Mouse (Mus musculus): ENCODE results near the gene Fbrs.
A peak's percentile ranks its signal among the peaks of the same experiment; 100 is the strongest.
"Not testable (repeated sequence)": the region's sequence is repeated elsewhere in the genome, so short reads cannot be mapped to it uniquely, and the experiment has no call there.

Gene Fbrs

GRCm38 (mm10) chr7:127478635-127479317 lies at the start of gene Fbrs:
TSS of gene Fbrs (plus strand) at chr7:127479199.
- DNase-seq (ENCODE audit: low read depth, low spot score) = peak; percentile 96

DNA sequence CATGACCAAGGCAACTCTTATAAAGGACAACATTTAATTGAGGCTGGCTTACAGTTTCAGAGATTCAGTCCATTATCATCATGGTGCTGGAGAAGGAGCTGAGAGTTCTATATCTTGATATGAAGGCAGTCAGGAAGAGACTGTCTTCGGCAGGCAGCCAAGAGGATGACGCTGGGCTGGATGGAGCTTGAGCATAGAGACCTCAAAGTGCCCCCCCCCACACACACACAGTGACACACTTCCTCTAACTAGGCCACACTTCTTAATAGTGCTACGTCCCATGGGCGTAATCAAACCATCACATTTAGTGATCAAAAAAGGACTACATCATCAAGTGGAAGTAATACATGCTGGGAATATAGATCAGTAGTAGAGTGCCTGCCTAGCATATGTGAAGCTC lies 43.8 kb upstream of the Fbrs start:
- DNase-seq (ENCODE audit: low read depth, low spot score) = no peak

DNA sequence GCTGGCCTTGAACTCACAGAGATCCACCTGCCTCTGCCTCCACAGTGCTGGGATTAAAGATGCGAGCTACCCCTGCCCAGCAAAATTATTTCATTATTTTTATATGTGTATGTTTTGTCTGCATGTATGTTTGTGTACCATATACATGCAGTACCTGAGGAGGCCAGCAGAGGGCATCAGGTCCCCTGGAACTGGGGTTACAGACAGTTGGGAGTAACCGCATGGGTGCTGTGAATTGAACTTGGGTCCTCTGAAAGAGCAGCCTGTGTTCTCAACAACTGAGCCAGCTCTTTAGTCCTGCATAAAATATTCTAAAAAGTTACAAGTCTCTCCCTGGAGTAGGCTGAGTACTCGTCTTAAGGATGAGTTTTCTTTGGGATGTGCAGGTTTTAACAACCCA lies 41.3 kb upstream of the Fbrs start:
- DNase-seq (ENCODE audit: low read depth, low spot score) = no peak

DNA sequence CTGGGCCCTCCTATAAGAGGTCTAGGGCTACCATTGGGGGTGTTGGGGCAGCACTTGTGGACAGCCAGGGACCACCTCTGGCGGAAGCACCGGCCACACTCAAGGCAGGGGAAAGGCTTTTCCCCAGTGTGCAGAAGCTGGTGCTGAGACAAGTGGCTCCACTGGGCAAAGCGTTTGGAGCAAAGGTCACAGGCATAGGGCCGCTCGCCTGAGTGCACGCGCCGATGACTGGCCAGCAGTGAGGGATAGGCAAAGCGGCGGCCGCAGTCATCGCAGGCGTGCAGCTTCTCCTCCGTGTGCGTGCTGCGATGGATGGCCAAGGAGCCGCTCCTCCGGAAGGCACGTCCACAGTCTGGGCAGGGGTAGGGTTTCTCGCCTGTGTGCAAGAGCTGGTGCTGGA lies 35.0 kb upstream of the Fbrs start:
- no peak for DNase-seq (ENCODE audit: low read depth, low spot score)

GRCm38 (mm10) chr7:127448521-127449300 lies 30.3 kb upstream of the Fbrs start, which contains the start of gene Zfp689:
TSS of gene Zfp689 (minus strand) at chr7:127449158.
- peak; percentile 96 for DNase-seq (ENCODE audit: low read depth, low spot score)

DNA sequence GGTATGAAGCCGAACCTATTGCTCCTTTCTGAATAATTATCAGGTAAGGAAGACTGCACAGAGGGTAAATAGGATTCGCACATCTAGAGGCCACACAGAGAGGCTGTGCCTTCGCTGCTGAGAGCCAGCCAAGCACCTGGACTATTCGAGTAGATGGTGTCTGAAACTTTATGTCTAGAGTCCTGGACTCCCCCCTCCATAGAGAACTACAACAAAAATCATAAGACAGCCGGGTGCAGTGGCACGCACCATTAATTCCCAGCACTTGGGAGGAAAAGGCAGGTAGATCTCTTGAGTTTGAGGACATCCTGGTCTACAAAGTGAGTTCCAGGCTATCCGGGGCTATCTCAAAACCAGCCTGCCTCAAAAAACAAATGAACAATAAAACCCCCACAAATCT lies 29.0 kb upstream of the Fbrs start:
- DNase-seq (ENCODE audit: low read depth, low spot score) = no peak

GRCm38 (mm10) chr7:127453056-127453455 lies 25.9 kb upstream of the Fbrs start:
- DNase-seq (ENCODE audit: low read depth, low spot score) = no peak

GRCm38 (mm10) chr7:127454905-127455304 lies 24.1 kb upstream of the Fbrs start:
- no peak for DNase-seq (ENCODE audit: low read depth, low spot score)

DNA sequence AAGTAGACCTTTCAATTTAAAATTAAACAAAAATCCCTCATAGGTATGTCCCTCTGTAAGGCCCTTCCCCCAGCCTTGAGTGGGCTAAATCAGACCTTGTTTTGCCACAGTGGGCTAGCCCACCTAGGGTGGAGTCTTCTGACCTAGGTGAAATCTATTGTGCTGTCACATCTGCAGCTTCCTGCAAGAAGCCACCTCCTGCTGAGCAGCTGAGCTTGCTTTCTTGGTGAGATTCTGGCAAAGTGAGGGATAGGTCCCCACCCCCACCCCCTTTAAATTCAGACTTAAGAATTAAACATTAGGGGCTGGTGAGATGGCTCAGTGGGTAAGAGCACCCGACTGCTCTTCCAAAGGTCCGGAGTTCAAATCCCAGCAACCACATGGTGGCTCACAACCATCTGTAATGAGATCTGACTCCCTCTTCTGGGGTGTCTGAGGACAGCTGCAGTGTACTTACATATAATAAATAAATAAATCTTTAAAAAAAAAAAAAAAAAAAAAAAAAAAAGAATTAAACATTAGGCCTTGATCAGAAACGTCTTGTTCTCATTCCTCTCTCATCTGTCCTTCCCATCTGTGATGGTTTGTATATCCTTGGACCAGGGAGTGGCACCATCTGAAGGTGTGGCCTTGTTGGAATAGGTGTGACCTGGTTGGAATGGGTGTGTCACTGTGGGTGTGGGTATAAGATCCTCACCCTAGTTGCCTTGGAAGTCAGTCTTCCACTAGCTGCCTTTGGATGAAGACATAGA lies 20.5 kb upstream of the Fbrs start:
- DNase-seq (ENCODE audit: low read depth, low spot score) = not testable (repeated sequence)

- not testable (repeated sequence) for DNase-seq (ENCODE audit: low read depth, low spot score)
Observed at GRCm38 (mm10) chr7:127459311-127459710, 19.7 kb upstream of the Fbrs start, which contains the start of gene Prr14. TSS of gene Prr14 (plus strand) at chr7:127459611.

GRCm38 (mm10) chr7:127465191-127465590 lies 13.8 kb upstream of the Fbrs start:
- no peak for DNase-seq (ENCODE audit: low read depth, low spot score)

GRCm38 (mm10) chr7:127465670-127466069 lies 13.3 kb upstream of the Fbrs start:
- DNase-seq (ENCODE audit: low read depth, low spot score) = not testable (repeated sequence)

GRCm38 (mm10) chr7:127466606-127467005 lies 12.4 kb upstream of the Fbrs start:
- no peak for DNase-seq (ENCODE audit: low read depth, low spot score)

- DNase-seq (ENCODE audit: low read depth, low spot score) = no peak
Observed at GRCm38 (mm10) chr7:127470011-127470715, 8.8 kb upstream of the Fbrs start.

DNA sequence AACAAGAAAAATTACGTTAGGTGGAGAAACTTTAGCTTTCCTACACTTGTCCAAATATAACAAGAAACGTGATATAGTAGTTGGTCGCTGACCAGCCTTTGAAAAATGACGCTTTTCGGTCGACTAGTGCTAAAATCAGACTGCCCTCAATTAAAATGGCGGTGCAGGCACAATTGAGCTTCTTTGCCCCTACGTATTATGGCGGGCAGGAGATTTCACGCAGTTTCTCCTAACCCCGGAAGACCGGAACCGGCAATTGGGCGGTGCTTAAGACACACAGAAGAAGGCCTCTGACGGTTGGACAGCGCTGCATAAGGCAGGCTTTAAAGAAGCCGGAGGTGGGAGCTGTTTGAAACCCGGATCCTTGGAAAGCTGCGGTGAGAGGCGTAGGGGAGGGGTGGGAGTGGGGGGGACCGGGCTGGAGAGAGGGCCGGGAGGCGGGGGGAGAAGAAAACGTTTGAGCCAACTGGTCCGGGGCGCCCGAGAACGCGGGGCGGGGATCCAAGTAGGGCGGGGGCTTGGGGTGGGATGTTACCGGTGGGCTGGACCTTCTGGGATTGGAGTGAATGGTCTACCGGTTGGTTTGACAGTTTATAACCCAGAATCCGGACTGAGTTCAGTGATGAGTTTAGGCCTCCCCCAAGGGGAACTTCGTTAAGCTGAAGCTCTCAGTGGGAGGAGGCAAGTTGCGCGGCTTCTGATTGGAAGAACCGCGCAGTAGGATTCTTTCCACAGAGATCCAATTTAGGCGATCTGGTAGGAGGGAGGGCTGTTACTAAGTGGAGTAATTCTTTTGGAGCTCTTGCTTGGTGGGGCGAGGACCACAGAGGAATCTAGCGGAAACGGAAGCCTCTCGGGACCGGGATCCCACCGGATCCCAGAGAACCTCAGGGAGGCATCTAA lies 8.0 kb upstream of the Fbrs start:
- DNase-seq (ENCODE audit: low read depth, low spot score) = peak; percentile 99

DNA sequence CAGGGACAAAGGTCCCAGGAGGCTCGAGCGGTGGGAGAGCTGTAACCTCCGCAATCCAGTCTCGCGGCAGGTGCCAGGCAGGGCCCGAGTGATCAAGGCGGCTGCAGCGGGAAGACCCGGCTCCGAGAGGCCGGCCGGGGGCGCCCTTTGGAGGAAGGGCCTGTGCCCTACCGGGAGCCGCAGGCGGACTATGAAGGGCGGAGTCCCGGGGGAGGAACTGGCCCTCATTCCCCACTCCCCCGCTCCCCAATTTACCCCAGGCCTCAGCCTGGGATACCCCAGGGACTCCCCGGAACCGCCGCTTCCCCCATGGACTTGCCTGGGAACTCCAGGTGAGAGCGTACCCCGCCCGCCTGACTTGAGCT lies 7.4 kb upstream of the Fbrs start:
- DNase-seq (ENCODE audit: low read depth, low spot score) = no peak

- DNase-seq (ENCODE audit: low read depth, low spot score) = no peak
Observed at GRCm38 (mm10) chr7:127472060-127472459, 6.9 kb upstream of the Fbrs start.

- DNase-seq (ENCODE audit: low read depth, low spot score) = no peak
Observed at GRCm38 (mm10) chr7:127473705-127474104, 5.3 kb upstream of the Fbrs start.

DNA sequence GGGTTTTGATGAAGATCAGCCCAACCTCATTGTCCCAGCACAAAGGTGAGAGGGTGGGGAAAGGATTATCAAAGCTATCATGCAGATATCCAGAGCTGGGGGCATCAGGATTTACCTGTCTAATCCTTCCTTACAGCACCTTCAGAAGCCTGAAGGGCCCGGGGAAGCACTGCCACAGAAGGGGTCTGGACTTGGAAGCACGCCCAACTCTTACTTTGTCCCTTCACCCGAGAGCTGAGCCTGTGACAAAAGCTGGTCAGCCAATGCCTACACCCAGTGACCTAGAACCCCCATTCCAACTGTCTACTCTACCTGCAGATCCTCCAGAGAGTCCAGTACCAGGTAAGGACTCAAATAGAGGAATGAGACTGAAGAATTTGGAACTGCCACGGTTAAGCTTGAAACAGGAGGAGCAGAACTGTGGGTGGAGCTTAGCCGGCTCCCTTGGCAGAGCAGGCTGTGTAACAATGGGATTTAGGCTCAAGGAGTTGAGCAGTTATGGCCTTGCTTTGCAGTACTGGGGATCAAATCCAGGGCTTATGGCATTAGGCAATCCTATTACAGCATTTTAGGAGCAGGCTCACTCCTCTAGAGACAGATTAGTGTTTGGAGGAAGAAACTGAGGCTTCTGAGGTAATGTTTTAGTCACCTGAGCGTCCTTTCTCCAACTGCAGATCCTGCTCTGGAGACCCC lies 4.5 kb upstream of the Fbrs start:
- no peak for DNase-seq (ENCODE audit: low read depth, low spot score)

- no peak for DNase-seq (ENCODE audit: low read depth, low spot score)
Observed at GRCm38 (mm10) chr7:127475186-127475740, 3.7 kb upstream of the Fbrs start.
